Mouse (Mus musculus): ENCODE data around the gene Snx9.
A peak's percentile ranks its signal among the peaks of the same experiment; 100 is the strongest.

The Snx9 gene

DNA sequence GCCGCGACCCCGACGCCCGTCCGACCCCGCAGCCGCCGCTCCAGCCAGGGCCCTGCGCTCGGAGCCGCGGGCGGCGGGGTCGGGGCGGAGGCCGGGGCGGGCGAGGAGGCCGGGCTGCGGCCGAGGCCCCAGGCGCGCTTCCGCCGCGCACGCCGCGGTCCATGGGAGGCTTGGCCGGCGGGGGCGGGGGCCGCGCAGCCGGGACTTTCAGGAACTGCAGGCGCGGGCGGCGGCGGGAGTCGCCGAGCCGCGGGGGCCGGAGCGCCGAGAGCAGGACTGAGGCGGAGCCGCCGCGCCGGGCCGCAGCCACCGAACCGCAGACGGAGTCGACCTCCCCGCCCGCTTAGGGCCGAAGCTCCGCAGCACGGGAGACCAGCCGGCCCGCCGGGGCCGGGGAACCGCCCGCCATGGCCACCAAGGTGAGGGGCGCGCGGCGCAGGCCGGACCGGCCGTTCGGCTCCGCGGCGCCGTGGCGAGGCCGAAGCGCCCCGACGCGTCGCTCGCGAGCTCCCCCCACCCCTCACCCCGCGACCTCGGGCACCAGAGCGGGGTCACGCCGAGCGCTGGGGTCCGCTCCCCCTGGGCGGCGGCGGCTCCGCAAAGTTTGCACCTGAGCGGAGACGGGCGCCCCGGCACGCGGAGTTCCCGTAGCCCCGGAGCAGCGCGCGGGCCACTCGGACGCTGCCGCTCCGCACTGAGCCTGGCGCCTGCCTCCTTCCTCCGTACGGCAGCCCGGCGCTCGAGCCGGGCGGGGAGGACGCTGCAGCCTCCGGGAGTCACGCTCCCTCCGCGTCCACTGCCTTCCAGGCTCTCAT, at the start of gene Snx9:
TSS of gene Snx9 (plus strand) at position 202 of the 815 bp plus-strand sequence.
- DNase-seq (ENCODE audit: low read depth, low spot score), result no peak

DNA sequence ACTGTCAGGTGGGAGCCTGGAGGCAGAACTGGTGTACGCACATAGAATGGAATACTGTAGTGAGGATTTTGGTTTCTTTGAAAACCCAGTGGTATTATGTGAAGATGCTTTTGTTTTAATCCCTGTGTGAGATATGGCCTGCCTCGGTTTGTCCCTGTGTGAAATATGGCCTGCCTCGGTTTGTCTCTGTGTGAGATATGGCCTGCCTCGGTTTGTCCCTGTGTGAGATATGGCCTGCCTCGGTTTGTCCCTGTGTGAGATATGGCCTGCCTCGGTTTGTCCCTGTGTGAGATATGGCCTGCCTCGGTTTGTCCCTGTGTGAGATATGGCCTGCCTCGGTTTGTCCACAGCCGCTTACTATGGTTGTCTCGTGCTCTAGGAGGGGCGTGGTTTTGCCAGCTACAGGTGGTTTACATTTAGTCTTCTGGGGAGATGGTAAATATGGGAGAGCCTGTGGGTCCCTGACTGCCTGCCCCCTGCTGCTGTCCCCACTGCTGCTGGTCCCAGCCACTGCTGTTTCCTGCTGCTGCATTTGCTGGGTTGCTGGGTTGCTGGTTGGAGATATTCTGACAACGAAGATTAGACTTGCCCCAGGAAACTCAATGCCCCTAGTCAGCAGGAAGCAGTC, 48.9 kb upstream of the Snx9 start:
- DNase-seq (ENCODE audit: low read depth, low spot score), result no peak

DNA sequence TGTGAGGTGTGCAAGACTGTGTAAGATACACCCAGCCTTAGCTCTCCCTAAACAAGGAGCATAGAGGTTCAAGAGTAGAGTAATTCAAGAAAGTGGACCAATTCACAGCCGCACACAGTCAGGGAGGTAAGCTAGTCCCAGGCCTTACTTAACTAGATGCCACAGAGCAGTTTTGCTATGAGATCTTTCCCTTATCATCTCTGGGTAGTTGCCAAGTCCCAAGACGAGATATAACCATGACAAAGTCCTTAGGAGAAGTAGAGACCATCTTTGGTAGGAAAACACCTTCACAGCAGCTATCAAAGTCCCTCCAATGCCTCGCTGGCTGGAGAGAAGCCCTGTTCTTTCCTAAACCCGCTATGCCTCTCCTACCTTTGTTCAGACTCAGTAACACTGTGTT, 47.5 kb upstream of the Snx9 start:
- no peak for DNase-seq (ENCODE audit: low read depth, low spot score)

DNA sequence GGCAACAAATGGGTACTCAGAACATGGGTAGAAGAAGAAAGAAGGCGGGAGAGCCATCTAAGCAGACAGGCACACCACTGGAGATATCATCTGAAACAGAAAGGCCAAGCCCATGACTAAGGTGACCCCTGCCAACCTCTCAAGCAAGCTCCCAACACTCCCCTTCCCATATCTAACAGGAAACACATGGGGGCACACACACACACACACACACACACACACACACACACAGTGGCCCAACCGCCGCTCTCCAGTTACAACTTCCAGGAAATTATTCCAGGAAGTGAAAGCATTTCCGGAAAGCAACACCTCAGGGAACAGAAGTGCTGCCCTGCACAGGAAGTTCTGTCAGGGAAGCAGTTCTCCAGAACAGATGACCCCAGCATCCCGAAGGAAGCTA, 46.9 kb upstream of the Snx9 start:
- DNase-seq (ENCODE audit: low read depth, low spot score), result no peak

DNA sequence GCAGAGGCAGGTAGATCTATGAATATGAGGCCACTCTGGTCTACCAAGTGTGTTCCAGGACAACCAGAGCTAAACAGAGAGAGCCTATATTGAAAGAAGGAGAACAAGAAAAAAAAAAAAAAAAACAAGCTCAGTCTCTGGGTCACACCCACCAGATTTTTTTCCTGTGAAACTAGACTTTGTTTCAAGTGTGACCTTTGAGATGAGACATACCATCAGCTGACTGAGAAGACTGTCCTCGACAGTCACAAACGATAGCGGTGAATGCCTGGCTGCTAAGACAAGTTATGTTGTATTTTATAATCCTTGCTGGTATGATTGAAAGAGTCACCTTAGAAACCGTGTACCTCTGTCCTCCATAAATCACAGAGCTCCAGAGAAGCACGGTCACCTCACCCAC, 45.8 kb upstream of the Snx9 start:
- no peak for DNase-seq (ENCODE audit: low read depth, low spot score)

DNA sequence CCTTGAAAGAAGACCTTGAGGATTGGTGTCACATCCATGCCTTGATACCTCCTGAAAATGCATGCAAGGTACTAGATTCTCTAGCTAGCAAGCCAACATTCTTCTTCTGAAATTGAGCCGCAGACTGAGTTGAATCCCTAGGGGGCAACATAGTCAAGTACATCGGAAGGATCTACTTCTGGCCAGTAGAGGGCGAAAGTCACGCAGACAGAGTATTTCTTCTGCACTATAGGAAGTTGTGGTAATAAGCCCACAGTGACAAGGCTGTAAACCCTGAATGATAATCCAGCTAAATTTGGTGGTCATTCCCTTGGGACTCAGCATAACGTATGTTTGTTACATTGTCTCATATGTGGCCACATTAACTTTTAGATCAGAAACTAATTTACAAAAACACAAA, 45.3 kb upstream of the Snx9 start:
- DNase-seq (ENCODE audit: low read depth, low spot score), result peak; percentile 87

DNA sequence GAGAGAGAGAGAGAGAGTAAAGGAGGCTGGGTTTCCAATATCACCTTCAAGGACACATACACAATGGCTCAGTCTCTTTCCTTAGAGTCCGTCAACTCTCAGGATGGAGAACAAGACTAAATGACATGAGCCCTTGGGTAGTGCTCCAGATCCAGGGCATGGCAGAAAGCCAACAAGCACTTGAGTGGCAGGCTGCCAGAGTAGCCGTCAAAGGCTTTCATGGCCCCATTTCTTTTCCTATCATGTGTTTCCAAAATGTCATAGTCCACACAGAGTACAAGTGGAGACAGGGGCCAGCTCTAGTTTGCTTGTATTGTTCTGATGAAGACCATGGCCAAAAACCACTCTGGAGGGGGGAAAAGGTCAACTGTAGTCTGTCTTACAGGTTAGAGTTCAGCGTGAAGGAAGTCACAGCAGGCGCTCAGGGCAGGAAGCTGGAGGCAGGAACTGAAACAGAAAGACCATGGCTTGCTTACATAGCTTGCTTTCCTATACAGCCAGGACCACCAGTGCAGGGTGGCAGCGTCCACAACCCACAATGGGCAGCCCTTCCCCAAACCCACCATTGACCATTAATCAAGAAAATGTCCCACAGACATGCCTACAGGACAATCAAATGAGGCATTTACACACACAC, 43.9 kb upstream of the Snx9 start:
- no peak for DNase-seq (ENCODE audit: low read depth, low spot score)

DNA sequence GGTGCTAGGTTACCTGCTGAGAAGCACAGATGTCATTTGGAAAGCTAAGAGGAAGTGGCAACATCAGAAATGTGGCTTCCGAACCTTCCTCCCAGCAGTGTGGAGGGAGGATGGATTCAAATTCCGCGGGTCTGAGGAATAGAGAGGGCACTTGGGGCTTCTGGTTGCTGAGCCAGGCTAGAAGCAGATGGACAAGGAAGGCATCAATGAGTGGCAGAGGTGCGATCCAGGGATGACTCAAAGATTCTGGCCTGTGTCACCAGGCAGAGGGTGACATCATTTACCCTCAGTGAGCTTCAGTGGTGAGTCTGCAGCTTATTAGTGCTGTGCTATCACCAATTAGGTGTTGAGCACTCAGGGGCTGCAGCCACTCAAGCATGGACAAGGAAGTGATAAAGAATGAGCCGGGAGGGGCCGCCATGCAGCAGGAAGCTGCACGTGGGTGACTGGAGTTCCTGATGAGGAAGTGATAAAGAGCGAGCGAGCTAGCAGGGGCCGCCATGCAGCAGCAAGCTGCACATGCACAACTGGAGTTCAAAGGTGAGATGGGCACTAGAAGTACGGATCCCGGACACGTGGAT, 42.8 kb upstream of the Snx9 start:
- no peak for DNase-seq (ENCODE audit: low read depth, low spot score)

DNA sequence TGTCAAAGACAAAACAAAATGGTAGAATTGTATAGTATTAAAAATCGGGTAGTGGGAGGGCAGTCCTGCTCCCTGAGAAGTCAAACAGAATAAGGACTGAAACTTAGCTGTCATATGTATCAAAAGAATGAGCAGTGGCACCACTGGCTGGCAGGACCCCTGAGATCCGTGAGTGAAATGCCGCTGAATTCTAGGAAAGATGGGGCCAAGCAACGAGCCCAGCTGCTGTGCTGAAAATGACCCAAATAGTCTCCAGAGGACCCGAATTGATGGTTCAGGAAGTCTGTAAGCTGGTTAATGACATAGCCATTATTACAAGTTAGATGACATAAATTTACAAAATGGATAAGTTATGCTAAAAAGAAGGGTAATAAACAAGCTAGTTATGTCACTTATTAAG, 42.2 kb upstream of the Snx9 start:
- DNase-seq (ENCODE audit: low read depth, low spot score), result no peak

DNA sequence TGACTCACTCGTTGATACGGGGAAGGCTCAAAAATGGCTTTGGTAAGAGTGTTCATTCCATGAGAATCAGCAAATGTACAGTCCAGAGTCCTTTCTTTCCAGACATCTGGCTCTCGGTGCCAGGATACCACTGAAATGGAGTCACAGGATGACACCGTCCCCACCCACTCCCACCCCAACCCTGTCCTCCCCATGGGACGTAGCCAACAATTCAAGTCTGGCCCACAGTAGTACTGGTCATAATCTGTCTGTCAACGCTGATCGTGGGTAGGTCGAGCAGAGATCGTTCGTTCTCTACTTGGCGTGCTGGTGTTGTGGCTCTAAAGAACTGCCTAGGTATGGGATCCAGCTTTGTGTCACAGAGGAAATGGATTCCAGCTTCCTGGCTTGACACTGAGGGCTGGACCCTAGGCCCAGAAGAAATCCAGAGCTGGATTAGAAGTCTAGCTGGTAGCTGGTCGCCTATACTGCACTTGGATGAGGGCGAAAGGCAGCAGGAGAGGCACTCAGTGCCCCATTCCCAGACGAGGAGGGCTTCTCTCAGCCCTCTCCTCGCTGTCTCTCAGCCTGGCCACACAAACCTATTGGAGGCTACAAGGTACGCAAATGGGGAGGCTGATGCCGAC, 41.6 kb upstream of the Snx9 start:
- DNase-seq (ENCODE audit: low read depth, low spot score), result no peak

DNA sequence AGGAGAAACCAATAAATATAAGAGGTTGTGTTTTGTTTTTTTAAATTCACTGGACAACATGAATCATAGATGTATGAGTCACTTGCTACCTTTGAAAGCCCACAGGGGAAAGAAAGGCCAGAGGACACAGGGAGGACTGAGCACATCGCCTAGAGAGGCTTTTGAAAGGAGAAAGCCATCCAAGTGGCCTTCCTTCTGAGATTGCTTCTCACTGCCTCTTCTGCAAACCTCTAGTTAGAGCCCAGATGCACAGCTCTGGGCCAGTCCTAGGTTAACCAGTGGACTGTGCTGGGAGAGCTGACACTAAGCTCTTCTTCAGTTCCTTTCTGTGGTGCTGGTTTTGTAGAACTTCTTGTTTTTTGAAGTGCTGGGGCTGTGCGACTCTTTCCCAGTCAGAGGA, 40.9 kb upstream of the Snx9 start:
- no peak for DNase-seq (ENCODE audit: low read depth, low spot score)

DNA sequence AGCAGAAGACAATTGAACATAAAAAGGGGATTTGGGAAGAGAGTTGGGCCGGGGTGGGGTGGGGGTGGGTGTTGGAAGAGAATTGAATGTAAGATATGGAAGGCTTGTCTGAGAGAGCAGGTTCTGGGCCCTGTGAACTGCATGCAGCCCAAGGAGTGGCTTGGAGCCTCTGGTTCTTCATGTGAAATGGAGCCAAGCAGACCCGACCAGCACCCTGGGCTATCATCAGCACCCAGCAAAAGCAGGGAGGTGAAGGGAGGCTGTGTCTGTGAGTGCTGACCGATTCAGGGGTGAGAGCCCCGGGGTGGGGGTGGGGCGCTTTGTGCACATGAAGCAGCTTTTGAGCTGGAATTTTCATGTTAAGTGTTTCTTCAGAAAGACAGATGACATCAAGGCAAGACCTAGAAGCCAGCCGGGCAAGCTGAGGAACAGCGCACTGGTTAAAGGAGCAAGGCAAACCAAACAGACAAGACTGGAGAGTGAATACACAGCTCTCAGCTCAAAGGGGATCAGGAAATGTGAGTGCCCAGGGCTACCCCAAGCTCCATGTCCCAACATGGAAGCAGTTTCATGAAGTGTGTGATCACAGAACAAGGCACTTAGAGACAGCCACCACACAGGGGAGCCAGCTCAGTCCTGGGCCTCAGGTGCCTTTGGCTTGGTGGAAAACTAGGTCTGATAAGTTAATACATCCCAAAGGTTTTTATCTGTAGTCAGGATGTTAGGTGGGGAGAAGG, 40.1 kb upstream of the Snx9 start:
- no peak for DNase-seq (ENCODE audit: low read depth, low spot score)

DNA sequence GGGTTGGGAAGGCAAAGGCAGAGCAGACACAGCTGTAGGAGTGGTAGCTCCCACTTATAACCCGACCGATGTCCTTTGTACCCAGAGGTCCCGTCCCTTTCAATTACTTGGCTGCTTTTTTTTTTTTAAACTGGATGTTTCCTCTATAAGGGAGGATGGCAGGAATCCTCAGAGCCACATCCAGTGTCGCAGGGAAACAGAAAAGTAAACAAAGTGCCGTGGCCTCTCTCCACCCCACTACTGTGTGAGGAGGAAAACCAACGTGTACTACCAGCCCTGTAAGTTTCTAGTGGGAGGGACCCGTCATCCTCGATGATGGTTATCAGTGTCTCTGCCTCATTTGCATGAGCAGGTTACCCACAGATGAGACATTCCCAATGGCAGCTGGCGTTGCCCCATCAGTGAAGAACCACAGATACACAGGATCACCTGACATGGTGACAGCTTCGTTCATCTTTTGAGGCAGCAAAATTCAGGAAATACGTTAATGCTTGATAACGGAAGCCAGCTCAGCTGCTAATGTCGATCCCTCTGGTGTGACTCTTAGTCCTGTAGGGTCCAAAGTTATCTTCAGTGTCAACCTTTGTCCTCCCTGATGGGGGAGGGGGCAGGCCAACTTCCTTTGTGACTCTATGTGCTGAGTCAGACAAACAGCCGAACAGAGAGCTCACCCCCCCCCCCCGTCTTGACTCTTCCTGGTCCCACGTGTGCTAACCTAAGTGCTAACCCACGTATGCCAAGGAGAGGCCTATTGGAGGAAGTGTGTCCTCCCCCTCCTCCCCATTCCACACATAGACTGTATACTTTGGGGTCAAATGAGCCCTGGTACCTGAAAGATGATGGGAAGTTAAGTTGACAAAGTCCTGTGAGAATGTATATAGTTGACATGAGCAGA, 39.1 kb upstream of the Snx9 start:
- DNase-seq (ENCODE audit: low read depth, low spot score), result no peak

DNA sequence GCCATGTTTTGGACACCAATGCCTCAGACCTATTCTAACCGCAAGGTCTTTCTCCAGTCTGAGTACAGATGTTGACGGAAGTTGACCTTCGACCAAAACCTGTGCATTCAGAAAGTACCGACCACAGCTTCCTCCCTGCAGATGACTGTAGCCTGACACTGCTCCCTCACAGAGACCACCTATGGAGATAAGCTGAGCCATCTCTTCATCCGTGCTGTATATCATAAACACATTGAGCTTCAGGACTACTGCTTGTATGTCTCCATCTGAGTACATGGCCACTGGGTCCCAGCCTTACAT, 38.5 kb upstream of the Snx9 start:
- no peak for DNase-seq (ENCODE audit: low read depth, low spot score)

DNA sequence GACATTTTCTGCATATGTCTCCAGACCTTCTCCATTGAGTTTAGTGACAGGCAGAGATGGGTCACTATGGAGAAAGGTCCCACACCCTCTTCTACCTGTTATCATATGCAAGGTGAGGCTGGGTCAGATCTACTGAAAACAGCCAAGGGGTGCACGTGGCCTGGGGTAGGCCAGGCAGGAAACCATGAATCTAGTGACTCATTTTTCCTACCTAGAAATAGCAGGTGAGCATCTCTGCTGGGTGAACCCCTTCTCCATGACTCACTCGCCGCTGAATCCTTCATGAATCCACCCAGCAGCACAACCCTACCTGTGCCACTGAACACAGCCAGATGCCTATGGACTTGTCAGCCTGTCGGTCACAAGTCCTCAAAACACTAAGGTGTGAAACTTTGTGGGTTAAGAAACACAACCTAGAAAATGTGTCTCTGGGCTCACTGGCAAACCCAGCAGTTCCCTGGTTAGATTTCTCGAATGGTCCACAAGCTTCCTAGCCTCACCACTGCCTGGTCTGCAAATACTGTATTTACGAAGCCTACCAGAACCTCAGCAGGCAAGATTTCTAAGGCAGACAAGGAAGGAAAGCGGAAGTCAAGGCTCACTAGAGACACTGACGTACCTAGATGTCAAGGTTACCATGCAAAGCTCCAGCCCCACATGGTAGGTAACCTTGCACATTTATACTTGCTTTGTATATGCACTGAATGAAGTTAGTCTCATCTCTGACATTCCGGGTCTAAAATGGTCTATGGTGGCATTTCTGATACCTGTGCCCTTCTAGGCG, 37.7 kb upstream of the Snx9 start:
- DNase-seq (ENCODE audit: low read depth, low spot score), result no peak

DNA sequence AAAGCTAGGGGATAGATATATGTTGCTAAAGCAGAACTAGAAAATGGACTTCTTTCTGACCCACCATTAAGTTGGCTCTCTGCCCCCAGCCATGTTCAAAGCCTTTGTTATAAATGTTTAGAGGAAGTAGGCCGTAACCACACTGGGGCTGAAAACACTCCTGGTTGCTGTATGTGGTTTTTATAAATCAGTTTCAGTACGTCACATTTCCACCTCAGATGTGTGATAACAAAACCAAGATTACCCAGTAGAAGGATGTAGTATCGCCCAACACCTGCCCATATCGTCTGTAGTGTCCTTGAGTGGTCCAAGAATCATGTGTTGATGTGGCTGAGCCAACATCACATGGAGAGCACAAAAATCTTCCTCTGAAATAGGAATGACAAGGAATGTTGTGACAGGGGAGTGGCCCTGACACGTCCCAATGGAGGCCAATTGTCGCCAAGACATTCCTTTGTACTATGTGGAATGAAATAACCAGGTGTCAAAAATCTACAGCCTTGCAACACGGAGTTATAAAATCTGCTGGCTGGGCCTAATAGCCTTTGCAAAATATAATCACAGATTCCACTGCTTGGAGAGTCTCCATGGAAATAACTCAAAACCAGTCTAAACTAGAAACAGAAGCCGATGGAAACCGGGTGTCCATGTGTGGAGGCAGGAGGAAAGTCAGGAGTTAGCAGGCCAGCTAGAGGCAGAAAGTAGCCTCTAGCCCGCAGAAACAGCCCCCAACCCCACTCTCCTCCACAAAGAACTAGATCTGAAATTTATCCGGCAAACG, 36.6 kb upstream of the Snx9 start:
- DNase-seq (ENCODE audit: low read depth, low spot score), result no peak

DNA sequence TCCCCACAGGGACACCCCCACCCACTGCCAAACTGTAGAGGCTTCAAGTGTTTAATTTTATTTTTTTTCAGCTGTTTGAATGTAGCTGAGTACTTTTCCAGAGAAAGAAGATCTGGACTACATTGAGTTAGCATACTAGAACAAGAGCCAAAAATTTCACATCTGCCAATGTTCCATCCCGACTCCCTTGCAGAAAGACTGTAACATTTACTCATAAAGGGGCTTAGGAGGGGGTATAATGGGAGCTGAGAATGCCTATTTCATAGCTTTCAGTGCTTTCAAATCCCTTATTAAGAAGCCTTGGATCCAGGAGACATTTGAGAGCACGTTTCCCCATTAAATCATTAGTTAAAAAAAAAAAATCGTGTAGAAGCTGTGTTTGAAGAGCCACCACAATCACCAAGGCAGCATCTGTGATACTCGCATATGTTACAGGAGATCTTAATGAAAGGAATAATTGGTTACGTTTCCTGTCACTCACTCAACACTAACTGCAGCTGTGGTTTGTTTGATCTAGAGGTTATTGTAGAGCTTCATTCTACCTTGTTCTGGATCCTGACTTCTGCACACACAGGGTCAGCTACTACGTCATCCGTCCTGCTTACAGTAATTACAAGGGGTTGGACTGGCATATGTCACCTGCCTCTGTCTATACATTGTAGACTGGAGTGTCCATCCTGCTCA, 35.8 kb upstream of the Snx9 start:
- no peak for DNase-seq (ENCODE audit: low read depth, low spot score)

DNA sequence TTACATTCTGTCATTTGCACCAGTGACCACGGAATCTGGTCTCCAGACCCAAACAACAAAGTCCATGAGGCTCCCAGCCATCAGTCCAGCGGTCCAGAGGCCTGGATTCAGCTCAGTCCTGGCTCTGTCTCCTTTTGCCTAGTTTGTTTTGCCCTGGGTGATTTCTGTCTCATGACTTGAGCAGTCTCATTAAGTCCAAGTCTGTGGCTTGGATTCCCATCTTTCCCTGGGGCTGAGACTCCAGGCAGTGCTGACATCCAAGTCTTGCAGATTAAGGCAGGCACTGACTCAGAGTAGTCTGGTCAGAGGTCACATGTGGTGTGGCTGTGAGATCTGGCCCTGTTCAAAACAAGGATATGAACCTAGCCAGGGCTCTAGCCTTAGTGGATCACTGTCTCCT, 35.2 kb upstream of the Snx9 start:
- DNase-seq (ENCODE audit: low read depth, low spot score), result no peak

Data from telencephalon, adult 2 months (tissue).